Mouse (Mus musculus) bone marrow macrophage, adult 2 months (primary cell): Measurements from ENCODE around the gene Ebf1.

Experiments
- CTCF ChIP-seq: IDR thresholded peaks from 2 replicates; pipeline ENCODE4 v1.5.1; 2012; ENCODE audit warnings: low read depth, mild to moderate bottlenecking, low read length, moderate library complexity
- POLR2A ChIP-seq: IDR thresholded peaks from 2 replicates; pipeline ENCODE4 v1.6.1; 2012; ENCODE audit warnings: mild to moderate bottlenecking, low read depth, low read length, borderline replicate concordance

GRCm38 (mm10) chr11:44626065-44626464, 8.9 kb downstream of the Ebf1 start:
- TF ChIP-seq CTCF (no peak), POLR2A (no peak)
